Mouse (Mus musculus) urinary bladder, postnatal 10 days (tissue): ENCODE data around the gene Atf6.

Experiments
- DNase-seq: peaks from one replicate; pipeline ENCODE4 v3.0.0; 2022; ENCODE audit warnings: low spot score

The Atf6 gene

GRCm38 (mm10) chr1:170867691-170868105 is at the start of gene Atf6:
Gene Atf6 (minus strand): TSS chr1:170867771.
- peak; percentile 93 for DNase-seq

GRCm38 (mm10) chr1:170915657-170916056 is 48.1 kb upstream of the Atf6 start:
- no peak for DNase-seq

GRCm38 (mm10) chr1:170912891-170913615 is 45.5 kb upstream of the Atf6 start, which contains the start of gene Fcrlb:
Gene Fcrlb (minus strand): TSS chr1:170912941.
- DNase-seq: no peak

- DNase-seq: no peak
These were observed 44.5 kb upstream of the Atf6 start for GRCm38 (mm10) chr1:170911907-170912660.

GRCm38 (mm10) chr1:170908341-170908740 is 40.8 kb upstream of the Atf6 start:
- DNase-seq: no peak

- DNase-seq: no peak
These were observed 40.1 kb upstream of the Atf6 start for GRCm38 (mm10) chr1:170907456-170908191.

GRCm38 (mm10) chr1:170907111-170907455 is 39.5 kb upstream of the Atf6 start:
- DNase-seq: no peak

- no peak for DNase-seq
These were observed 35.9 kb upstream of the Atf6 start for GRCm38 (mm10) chr1:170903485-170903884.

- DNase-seq: peak; percentile 43
These were observed 34.1 kb upstream of the Atf6 start for GRCm38 (mm10) chr1:170901536-170902238.

- DNase-seq: no peak
These were observed 33.4 kb upstream of the Atf6 start for GRCm38 (mm10) chr1:170900799-170901467.

GRCm38 (mm10) chr1:170898413-170899075 is 31.0 kb upstream of the Atf6 start:
- DNase-seq: no peak

GRCm38 (mm10) chr1:170896651-170897281 is 29.2 kb upstream of the Atf6 start:
- DNase-seq: no peak

- no peak for DNase-seq
These were observed 27.3 kb upstream of the Atf6 start for GRCm38 (mm10) chr1:170894603-170895602.

GRCm38 (mm10) chr1:170892279-170892678 is 24.7 kb upstream of the Atf6 start:
- DNase-seq: no peak

GRCm38 (mm10) chr1:170891646-170892045 is 24.1 kb upstream of the Atf6 start:
- DNase-seq: no peak

GRCm38 (mm10) chr1:170889310-170889709 is 21.7 kb upstream of the Atf6 start:
- DNase-seq: no peak

GRCm38 (mm10) chr1:170886044-170886458 is 18.5 kb upstream of the Atf6 start:
- DNase-seq: no peak

- DNase-seq: no peak
These were observed 17.5 kb upstream of the Atf6 start, which contains the start of the genes Gm26620 and Dusp12 for GRCm38 (mm10) chr1:170884978-170885561. Gene Gm26620 (plus strand): TSS chr1:170885065. Gene Dusp12 (minus strand): TSS chr1:170885540.

GRCm38 (mm10) chr1:170884390-170884789 is 16.8 kb upstream of the Atf6 start:
- no peak for DNase-seq
